Comparison of ENCODE assay signal across 23 mouse cellular contexts in genomic region chr8:110102653-110103052, GRCm38 (mm10). TPM values are rescaled to one million over a fixed set of nuclear protein-coding genes. Genes with fewer than 3 reads are reported as not detected.
DNase-seq lines count a peak whose midpoint lies in the region; ATAC-seq and TF ChIP-seq lines count a peak whose summit lies in the region.
"Had no signal": no experiment of that assay in that cellular context is flagged by ENCODE, and none has a peak within 500 bp of the region (broad histone marks: within the 10 kb centered on the region; RNA-seq: fewer than 3 reads in every experiment).

TSS of gene Gm17720 (minus strand) at chr8:110102753.

- no peak within 1 kb of the TSS for H3K9ac ChIP-seq in intestine, postnatal 0 days (ENCODE audit: low read depth, low read length)
- H3K9ac ChIP-seq in intestine, embryonic 16.5 days (ENCODE audit: low read depth, low read length): no peak within 1 kb of the TSS
- H3K9ac ChIP-seq in liver, postnatal 0 days (replicated peaks): no peak within 1 kb of the TSS
- H3K9ac ChIP-seq in liver, embryonic 12.5 days: no peak within 1 kb of the TSS
- H3K9ac ChIP-seq: embryonic facial prominence, embryonic 15.5 days; forebrain, embryonic 15.5 days; heart, embryonic 15.5 days; hindbrain, embryonic 13.5 days had no signal

- no peak within 1 kb of the TSS for H3K27ac ChIP-seq in intestine, postnatal 0 days (ENCODE audit: low read depth, low read length)
- no peak within 1 kb of the TSS for H3K27ac ChIP-seq in intestine, embryonic 16.5 days (ENCODE audit: low read length)
- H3K27ac ChIP-seq in liver, postnatal 0 days (ENCODE audit: low read depth): no peak within 1 kb of the TSS
- H3K27ac ChIP-seq in liver, embryonic 12.5 days: no peak within 1 kb of the TSS
- no peak within 1 kb of the TSS for H3K27ac ChIP-seq in thymus, adult 2 months (ENCODE audit: control insufficient read depth, insufficient read depth, low read length)
- no peak within 1 kb of the TSS for H3K27ac ChIP-seq in embryonic facial prominence, embryonic 10.5 days (replicated peaks)
- H3K27ac ChIP-seq: embryonic facial prominence, embryonic 15.5 days; forebrain, embryonic 10.5 days; forebrain, embryonic 15.5 days; heart, adult 2 months; heart, embryonic 15.5 days; hindbrain, embryonic 13.5 days; hindbrain, postnatal 0 days had no signal

- TF ChIP-seq CTCF in intestine, postnatal 0 days (IDR thresholded peaks at IDR 0.05; ENCODE audit: low read depth): peak; percentile 31
- peak; percentile 16; the same call in 1 of the 2 replicates for TF ChIP-seq CTCF in liver, postnatal 0 days (IDR thresholded peaks at IDR 0.05; ENCODE audit: low read depth)
- no peak for TF ChIP-seq CTCF in thymus, adult 2 months (IDR thresholded peaks at IDR 0.05; ENCODE audit: borderline replicate concordance, control insufficient read depth, extremely low read depth, insufficient read depth, low read length, poor library complexity)

- 85% methylated on average over 3 of the region's 3 CpGs for WGBS in intestine, postnatal 0 days
- 82% methylated on average over 3 of the region's 3 CpGs for WGBS in intestine, embryonic 16.5 days
- WGBS in liver, postnatal 0 days (ENCODE audit: insufficient replicate concordance): 78% methylated on average over 3 of the region's 3 CpGs
- 69% methylated on average over 3 of the region's 3 CpGs for WGBS in liver, embryonic 12.5 days (ENCODE audit: insufficient replicate concordance)
- 80% methylated on average over 3 of the region's 3 CpGs for WGBS in thymus, adult 2 months
- 86% methylated on average over 3 of the region's 3 CpGs for WGBS in embryonic facial prominence, embryonic 10.5 days

- H3K36me3 ChIP-seq in intestine, postnatal 0 days (ENCODE audit: control insufficient read depth, insufficient read depth): no peaks in the 10 kb centered on the region
- H3K36me3 ChIP-seq in intestine, embryonic 16.5 days (ENCODE audit: control insufficient read depth, insufficient read depth, low read length): no peaks in the 10 kb centered on the region
- H3K36me3 ChIP-seq in liver, postnatal 0 days (replicated peaks; ENCODE audit: insufficient read depth, low read length): no peaks in the 10 kb centered on the region
- H3K36me3 ChIP-seq in liver, embryonic 12.5 days: no peaks in the 10 kb centered on the region
- H3K36me3 ChIP-seq in thymus, adult 2 months (ENCODE audit: control insufficient read depth, insufficient read depth, low read length): no peaks in the 10 kb centered on the region
- no peaks in the 10 kb centered on the region for H3K36me3 ChIP-seq in embryonic facial prominence, embryonic 10.5 days (replicated peaks)
- H3K36me3 ChIP-seq: embryonic facial prominence, embryonic 15.5 days; forebrain, embryonic 10.5 days; forebrain, embryonic 15.5 days; heart, embryonic 15.5 days; hindbrain, embryonic 13.5 days had no signal

- no peak within 1 kb of the TSS for H3K4me2 ChIP-seq in intestine, postnatal 0 days (replicated peaks; ENCODE audit: low read depth)
- no peak within 1 kb of the TSS for H3K4me2 ChIP-seq in intestine, embryonic 16.5 days (ENCODE audit: low read depth, low read length)
- H3K4me2 ChIP-seq in liver, postnatal 0 days (ENCODE audit: low read depth, low read length): no peak within 1 kb of the TSS
- no peak within 1 kb of the TSS for H3K4me2 ChIP-seq in liver, embryonic 12.5 days
- H3K4me2 ChIP-seq: embryonic facial prominence, embryonic 15.5 days; forebrain, embryonic 15.5 days; heart, embryonic 11.5 days; heart, embryonic 15.5 days; hindbrain, embryonic 13.5 days had no signal

- no peak within 1 kb of the TSS for H3K4me3 ChIP-seq in intestine, postnatal 0 days (ENCODE audit: low read depth, low read length)
- H3K4me3 ChIP-seq in intestine, embryonic 16.5 days (ENCODE audit: low read length): no peak within 1 kb of the TSS
- no peak within 1 kb of the TSS for H3K4me3 ChIP-seq in liver, postnatal 0 days (ENCODE audit: low read depth, low read length)
- H3K4me3 ChIP-seq in liver, embryonic 12.5 days: no peak within 1 kb of the TSS
- no peak within 1 kb of the TSS for H3K4me3 ChIP-seq in thymus, adult 2 months (ENCODE audit: control insufficient read depth, insufficient read depth, low read length)
- H3K4me3 ChIP-seq in embryonic facial prominence, embryonic 10.5 days: no peak within 1 kb of the TSS
- H3K4me3 ChIP-seq: embryonic facial prominence, embryonic 15.5 days; erythroblast, embryonic 14.5 days; forebrain, embryonic 10.5 days; forebrain, embryonic 15.5 days; heart, adult 2 months; heart, embryonic 15.5 days; hindbrain, embryonic 13.5 days had no signal

- TF ChIP-seq EP300 in liver, postnatal 0 days (IDR thresholded peaks at IDR 0.05; ENCODE audit: low read depth): no peak

- H3K27me3 ChIP-seq in intestine, postnatal 0 days (replicated peaks; ENCODE audit: control insufficient read depth, insufficient read depth, low read length): no peaks in the 10 kb centered on the region
- H3K27me3 ChIP-seq in intestine, embryonic 16.5 days (replicated peaks; ENCODE audit: control insufficient read depth, insufficient read depth, low read length): no peaks in the 10 kb centered on the region
- H3K27me3 ChIP-seq in liver, postnatal 0 days (ENCODE audit: insufficient read depth, low read length): no peaks in the 10 kb centered on the region
- no peaks in the 10 kb centered on the region for H3K27me3 ChIP-seq in liver, embryonic 12.5 days (replicated peaks)
- H3K27me3 ChIP-seq in thymus, adult 2 months (ENCODE audit: control insufficient read depth, insufficient read depth, low read length): no peaks in the 10 kb centered on the region
- no peaks in the 10 kb centered on the region for H3K27me3 ChIP-seq in embryonic facial prominence, embryonic 10.5 days (replicated peaks; ENCODE audit: low read depth, poor library complexity, severe bottlenecking)
- H3K27me3 ChIP-seq: embryonic facial prominence, embryonic 15.5 days; forebrain, embryonic 15.5 days; heart, embryonic 15.5 days; hindbrain, embryonic 13.5 days had no signal

- ATAC-seq in intestine, postnatal 0 days: no peak
- no peak for ATAC-seq in intestine, embryonic 16.5 days
- no peak for ATAC-seq in liver, postnatal 0 days
- no peak for ATAC-seq in liver, embryonic 12.5 days
- ATAC-seq: activated CD4-positive, CD25-positive, alpha-beta regulatory T cell, adult 4 months; forebrain, embryonic 15.5 days; hindbrain, postnatal 0 days had no signal

- DNase-seq in liver, postnatal 0 days: no peak
- peak; percentile 36 for DNase-seq in thymus, postnatal 4 days
- DNase-seq in thymus, adult 2 months: no peak
- no peak for DNase-seq in embryonic facial prominence, embryonic 10.5 days (ENCODE audit: low spot score)
- DNase-seq: adrenal gland, postnatal 36 days; cerebellum, adult 2 months; gastrocnemius, postnatal 10 days; heart, adult 2 months; heart, postnatal 14 days had no signal

- TF ChIP-seq POLR2A in thymus, adult 2 months (IDR thresholded peaks at IDR 0.05; ENCODE audit: control insufficient read depth, extremely low read depth, insufficient read depth, low read length, poor library complexity): no peak

- H3K9me3 ChIP-seq in intestine, postnatal 0 days (ENCODE audit: control insufficient read depth): no peaks in the 10 kb centered on the region
- no peaks in the 10 kb centered on the region for H3K9me3 ChIP-seq in intestine, embryonic 16.5 days (ENCODE audit: control insufficient read depth, low read length)
- H3K9me3 ChIP-seq in liver, postnatal 0 days (ENCODE audit: low read length): no peaks in the 10 kb centered on the region
- H3K9me3 ChIP-seq in liver, embryonic 12.5 days (replicated peaks): no peaks in the 10 kb centered on the region; the same call in 1 of the 2 replicates
- H3K9me3 ChIP-seq in embryonic facial prominence, embryonic 10.5 days: no peaks in the 10 kb centered on the region
- H3K9me3 ChIP-seq: embryonic facial prominence, embryonic 15.5 days; forebrain, embryonic 10.5 days; forebrain, embryonic 15.5 days; heart, embryonic 15.5 days; hindbrain, embryonic 13.5 days had no signal

- no peaks in the 10 kb centered on the region for H3K4me1 ChIP-seq in intestine, postnatal 0 days (replicated peaks; ENCODE audit: control insufficient read depth, insufficient read depth, low read length)
- H3K4me1 ChIP-seq in intestine, embryonic 16.5 days (ENCODE audit: control insufficient read depth, insufficient read depth, low read length): no peaks in the 10 kb centered on the region
- H3K4me1 ChIP-seq in liver, postnatal 0 days (ENCODE audit: insufficient read depth): no peaks in the 10 kb centered on the region
- no peaks in the 10 kb centered on the region for H3K4me1 ChIP-seq in liver, embryonic 12.5 days
- H3K4me1 ChIP-seq in thymus, adult 2 months (replicated peaks; ENCODE audit: control insufficient read depth, insufficient read depth, low read length): no peaks in the 10 kb centered on the region
- no peaks in the 10 kb centered on the region for H3K4me1 ChIP-seq in embryonic facial prominence, embryonic 10.5 days
- H3K4me1 ChIP-seq: embryonic facial prominence, embryonic 15.5 days; forebrain, embryonic 10.5 days; forebrain, embryonic 15.5 days; heart, embryonic 15.5 days; hindbrain, embryonic 13.5 days had no signal

RNA-seq across cellular contexts. Expression of gene Gm17720, which starts in this region (rescaled TPM):
- not detected in 2 replicates for polyA plus RNA-seq in intestine, postnatal 0 days (2015; fragmentation: Nextera tagmentation; extraction: Ambion mirVana)
- not detected in 2 replicates for polyA plus RNA-seq in intestine, embryonic 16.5 days (2015; fragmentation: Nextera tagmentation; extraction: Ambion mirVana)
- not detected in 2 replicates for polyA plus RNA-seq in liver, postnatal 0 days (2015; fragmentation: Nextera tagmentation; extraction: Ambion mirVana)
- polyA plus RNA-seq in liver, embryonic 12.5 days (2016; fragmentation: Nextera tagmentation; extraction: Ambion mirVana): not detected in 2 replicates
- polyA plus RNA-seq in thymus, adult 2 months (2012; rRNA removed): not detected in 2 replicates
- not detected in 2 replicates for polyA plus RNA-seq in embryonic facial prominence, embryonic 10.5 days (2016; fragmentation: Nextera tagmentation; extraction: Ambion mirVana)
- polyA plus RNA-seq: activated CD4-positive, CD25-positive, alpha-beta regulatory T cell, adult 4 months; cerebellum, adult 2 months; embryonic facial prominence, embryonic 11.5 days; embryonic facial prominence, embryonic 15.5 days; erythroblast, embryonic 14.5 days; forebrain, embryonic 10.5 days; forebrain, embryonic 15.5 days; gonadal fat pad, adult 2 months; heart, adult 2 months; heart, embryonic 11.5 days; heart, embryonic 15.5 days; hindbrain, embryonic 13.5 days; hindbrain, postnatal 0 days had no signal
